Mouse (Mus musculus) limb, embryonic 12.5 days (tissue): Measurements from ENCODE around the gene Mapk8ip3. TPM values are rescaled to one million over a fixed set of nuclear protein-coding genes. Genes with fewer than 3 reads are reported as not detected.

ENCODE experiments used
- ATAC-seq: fragments of 200-750 bp; cut with Nextera tagmentation; 2 replicates; pipeline ENCODE4 v1.8.0; 2017; ENCODE audit warnings: low read depth, moderate TSS enrichment; ENCODE audit not compliant: insufficient number of reproducible peaks, insufficient read depth, low FRiP score, low TSS enrichment
- H3K27ac ChIP-seq: fragments of 300-500 bp; sonication (generic); 2 replicates; pipeline ENCODE4 v1.5.1; 2016; ENCODE audit warnings: mild to moderate bottlenecking, moderate library complexity
- H3K27me3 ChIP-seq: fragments of 300-500 bp; sonication (generic); 2 replicates; pipeline ENCODE4 v1.6.1; 2016; ENCODE audit warnings: mild to moderate bottlenecking, moderate library complexity
- H3K36me3 ChIP-seq: fragments of 300-500 bp; sonication (generic); 2 replicates; pipeline ENCODE4 v1.6.1; 2016; ENCODE audit warnings: mild to moderate bottlenecking, moderate library complexity
- H3K4me1 ChIP-seq: fragments of 300-500 bp; sonication (generic); replicated peaks from 2 replicates; pipeline ENCODE4 v1.6.1; 2016
- H3K4me2 ChIP-seq: fragments of 300-500 bp; sonication (generic); 2 replicates; pipeline ENCODE4 v1.6.1; 2016; ENCODE audit warnings: mild to moderate bottlenecking, moderate library complexity
- H3K4me3 ChIP-seq: fragments of 300-500 bp; sonication (generic); replicated peaks from 2 replicates; pipeline ENCODE4 v1.5.1; 2016; ENCODE audit warnings: mild to moderate bottlenecking
- H3K9ac ChIP-seq: fragments of 300-500 bp; sonication (generic); replicated peaks from 2 replicates; pipeline ENCODE4 v1.6.1; 2016; ENCODE audit warnings: mild to moderate bottlenecking, moderate library complexity
- H3K9me3 ChIP-seq: fragments of 300-500 bp; sonication (generic); 2 replicates; pipeline ENCODE4 v1.6.1; 2016; ENCODE audit warnings: mild to moderate bottlenecking, moderate library complexity
- WGBS: fragments of 180-500 bp; shearing (Covaris S2); methylation state at CpG from one replicate; pipeline ENCODE4 v1.1.7; 2016; 5-methylcytosine and 5-hydroxymethylcytosine counted together
- polyA plus RNA-seq: library from polyadenylated mRNA; unstranded; fragments of >200 nt; fragmentation: Nextera tagmentation; extraction: Ambion mirVana; gene quantifications from 2 replicates; pipeline ENCODE4 v1.2.1, GENCODE M21; 2016

Gene Mapk8ip3
- polyA plus RNA-seq, 1 experiment from 2014 or later = 46.5 TPM

- Histone ChIP-seq H3K4me2 (no peak overlapping the region), H3K36me3 (peaks cover 100% of the 10 kb centered on the region), H3K27me3 (no peaks in the 10 kb centered on the region), H3K9me3 (no peaks in the 10 kb centered on the region), H3K9ac (no peak overlapping the region), H3K4me3 (no peak overlapping the region), H3K4me1 (peaks cover 10% of the 10 kb centered on the region), H3K27ac (no peak overlapping the region)
- WGBS = 83% methylated on average over 5 of the region's 5 CpGs
- ATAC-seq = no peak
These were observed 34.7 kb downstream of the Mapk8ip3 start for GRCm38 (mm10) chr17:24902124-24902523.

- Histone ChIP-seq H3K9ac (no peak overlapping the region), H3K27ac (no peak overlapping the region), H3K4me3 (no peak overlapping the region), H3K9me3 (no peaks in the 10 kb centered on the region), H3K4me1 (peaks cover 27% of the 10 kb centered on the region), H3K27me3 (no peaks in the 10 kb centered on the region), H3K4me2 (no peak overlapping the region), H3K36me3 (peaks cover 82% of the 10 kb centered on the region)
- whole genome bisulfite sequencing = 96% methylated on average over 6 of the region's 6 CpGs
- no peak for ATAC-seq
These were observed 36.8 kb downstream of the Mapk8ip3 start for GRCm38 (mm10) chr17:24900014-24900413.

- H3K36me3 ChIP-seq = peaks cover 73% of the 10 kb centered on the region
- no peak overlapping the region for H3K4me2 ChIP-seq
- H3K27ac ChIP-seq = no peak overlapping the region
- H3K4me3 ChIP-seq = no peak overlapping the region
- WGBS = 84% methylated on average over 5 of the region's 5 CpGs
- ATAC-seq = no peak
- H3K27me3 ChIP-seq = no peaks in the 10 kb centered on the region
- H3K9ac ChIP-seq = no peak overlapping the region
- no peaks in the 10 kb centered on the region for H3K9me3 ChIP-seq
- peaks cover 31% of the 10 kb centered on the region for H3K4me1 ChIP-seq
These were observed 37.6 kb downstream of the Mapk8ip3 start for GRCm38 (mm10) chr17:24899153-24899552.

GRCm38 (mm10) chr17:24898041-24898854 lies 38.5 kb downstream of the Mapk8ip3 start:
- Histone ChIP-seq H3K4me2 (no peak overlapping the region), H3K36me3 (peaks cover 69% of the 10 kb centered on the region)

GRCm38 (mm10) chr17:24897600-24897999 lies 39.2 kb downstream of the Mapk8ip3 start:
- H3K36me3 ChIP-seq = peaks cover 69% of the 10 kb centered on the region
- peak overlapping the region; percentile 92; the same call in 1 of the 2 replicates for H3K4me3 ChIP-seq
- 0 out of 2 replicates have a peak overlapping the region, but pooled peaks have one; percentile 74 for H3K9ac ChIP-seq
- WGBS = 88% methylated on average over 4 of the region's 4 CpGs
- H3K4me2 ChIP-seq = peak overlapping the region; percentile 92; the same call in 1 of the 2 replicates
- H3K9me3 ChIP-seq = no peaks in the 10 kb centered on the region
- no peak for ATAC-seq
- no peak overlapping the region for H3K27ac ChIP-seq
- no peaks in the 10 kb centered on the region for H3K27me3 ChIP-seq
- H3K4me1 ChIP-seq = peaks cover 40% of the 10 kb centered on the region

More at GRCm38 (mm10) chr17:24898041-24898854, 38.5 kb downstream of the Mapk8ip3 start:
- Histone ChIP-seq H3K27me3 (no peaks in the 10 kb centered on the region), H3K9me3 (no peaks in the 10 kb centered on the region), H3K4me1 (peaks cover 40% of the 10 kb centered on the region), H3K27ac (no peak overlapping the region), H3K4me3 (no peak overlapping the region; the same call in 1 of the 2 replicates), H3K9ac (no peak overlapping the region)
- ATAC-seq = no peak
- 82% methylated on average over 4 of the region's 4 CpGs for WGBS

GRCm38 (mm10) chr17:24896993-24897269 lies 39.8 kb downstream of the Mapk8ip3 start:
- peaks cover 69% of the 10 kb centered on the region for H3K36me3 ChIP-seq
- peak overlapping the region; percentile 92 for H3K4me2 ChIP-seq
- peak overlapping the region; percentile 92 for H3K4me3 ChIP-seq
- WGBS = 37% methylated on average over 11 of the region's 11 CpGs
- ATAC-seq = no peak
- peak overlapping the region; percentile 74 for H3K9ac ChIP-seq
- no peaks in the 10 kb centered on the region for H3K9me3 ChIP-seq
- H3K4me1 ChIP-seq = peaks cover 40% of the 10 kb centered on the region
- no peaks in the 10 kb centered on the region for H3K27me3 ChIP-seq
- no peak overlapping the region for H3K27ac ChIP-seq

GRCm38 (mm10) chr17:24896241-24896992 lies 40.4 kb downstream of the Mapk8ip3 start, which contains the start of gene Nme3:
Nme3 (plus strand) TSS chr17:24896500.
- H3K27me3 ChIP-seq = no peaks in the 10 kb centered on the region
- peak; percentile 16; the same call in 1 of the 2 replicates for ATAC-seq
- H3K27ac ChIP-seq = peak within 1 kb of the TSS; percentile 82
- peak within 1 kb of the TSS; percentile 92 for H3K4me3 ChIP-seq
- no peaks in the 10 kb centered on the region for H3K9me3 ChIP-seq
- peak within 1 kb of the TSS; percentile 92 for H3K4me2 ChIP-seq
- peaks cover 40% of the 10 kb centered on the region for H3K4me1 ChIP-seq
- H3K36me3 ChIP-seq = peaks cover 69% of the 10 kb centered on the region
- WGBS = 2% methylated on average over 50 of the region's 50 CpGs
- peak within 1 kb of the TSS; percentile 90 for H3K9ac ChIP-seq

GRCm38 (mm10) chr17:24895571-24896240 lies 41.1 kb downstream of the Mapk8ip3 start:
- no peaks in the 10 kb centered on the region for H3K27me3 ChIP-seq
- peak overlapping the region; percentile 90 for H3K9ac ChIP-seq
- peaks cover 40% of the 10 kb centered on the region for H3K4me1 ChIP-seq
- peak overlapping the region; percentile 92 for H3K4me2 ChIP-seq
- no peak for ATAC-seq
- peaks cover 69% of the 10 kb centered on the region for H3K36me3 ChIP-seq
- H3K27ac ChIP-seq = peak overlapping the region; percentile 82
- WGBS = 13% methylated on average over 23 of the region's 23 CpGs
- peak overlapping the region; percentile 92 for H3K4me3 ChIP-seq
- H3K9me3 ChIP-seq = no peaks in the 10 kb centered on the region

GRCm38 (mm10) chr17:24894995-24895547 lies 41.7 kb downstream of the Mapk8ip3 start, which contains the start of the genes Eme2 and Mrps34:
Eme2 (minus strand) TSS chr17:24895087.
Mrps34 (plus strand) TSS chr17:24895116.
- peaks cover 69% of the 10 kb centered on the region for H3K36me3 ChIP-seq
- peak within 1 kb of the TSS; percentile 82 for H3K27ac ChIP-seq
- H3K9me3 ChIP-seq = no peaks in the 10 kb centered on the region
- under 1% methylated on average over 62 of the region's 62 CpGs for WGBS
- H3K4me2 ChIP-seq = peak within 1 kb of the TSS; percentile 92
- peak within 1 kb of the TSS; percentile 90 for H3K9ac ChIP-seq
- peak within 1 kb of the TSS; percentile 92 for H3K4me3 ChIP-seq
- no peaks in the 10 kb centered on the region for H3K27me3 ChIP-seq
- 0 out of 2 replicates have a peak, but pooled peaks have one; percentile 6 for ATAC-seq
- peaks cover 40% of the 10 kb centered on the region for H3K4me1 ChIP-seq

GRCm38 (mm10) chr17:24894061-24894994 lies 42.4 kb downstream of the Mapk8ip3 start:
- Histone ChIP-seq H3K27me3 (no peaks in the 10 kb centered on the region), H3K9ac (peak overlapping the region; percentile 90), H3K4me3 (peak overlapping the region; percentile 92), H3K4me1 (peaks cover 40% of the 10 kb centered on the region), H3K4me2 (peak overlapping the region; percentile 92), H3K9me3 (no peaks in the 10 kb centered on the region), H3K27ac (peak overlapping the region; percentile 82), H3K36me3 (peaks cover 63% of the 10 kb centered on the region)
- no peak for ATAC-seq
- 9% methylated on average over 31 of the region's 31 CpGs for WGBS
